Mouse (Mus musculus) cerebellum, adult 8-10 months (tissue): ENCODE data around the gene Prdm16.

ENCODE experiments used
- DNase-seq: peaks from one replicate; pipeline ENCODE4 v3.0.0; 2022

Gene Prdm16

GRCm38 (mm10) chr4:154639591-154640442, 3.1 kb upstream of the Prdm16 start:
- no peak for DNase-seq

DNA sequence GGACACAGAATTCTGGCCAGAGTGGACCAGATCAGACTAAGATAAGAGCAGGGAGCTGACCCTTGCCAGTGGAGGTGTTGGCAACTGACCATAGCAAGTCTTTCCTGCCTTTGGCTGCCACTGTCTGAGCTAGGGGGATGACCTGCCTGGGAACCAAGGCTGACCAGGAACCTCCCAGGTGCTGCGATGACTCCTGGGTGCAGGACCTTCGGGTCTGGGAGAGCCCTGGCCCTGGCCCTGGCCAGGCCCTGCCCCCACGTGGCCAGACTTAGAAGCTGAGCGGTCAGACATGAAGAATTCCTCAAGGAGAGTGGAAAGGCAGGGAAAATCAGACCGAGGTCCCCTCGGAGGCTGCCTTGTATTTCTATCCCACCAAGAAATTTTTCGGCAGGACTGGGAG, 2.5 kb upstream of the Prdm16 start:
- DNase-seq = no peak

DNA sequence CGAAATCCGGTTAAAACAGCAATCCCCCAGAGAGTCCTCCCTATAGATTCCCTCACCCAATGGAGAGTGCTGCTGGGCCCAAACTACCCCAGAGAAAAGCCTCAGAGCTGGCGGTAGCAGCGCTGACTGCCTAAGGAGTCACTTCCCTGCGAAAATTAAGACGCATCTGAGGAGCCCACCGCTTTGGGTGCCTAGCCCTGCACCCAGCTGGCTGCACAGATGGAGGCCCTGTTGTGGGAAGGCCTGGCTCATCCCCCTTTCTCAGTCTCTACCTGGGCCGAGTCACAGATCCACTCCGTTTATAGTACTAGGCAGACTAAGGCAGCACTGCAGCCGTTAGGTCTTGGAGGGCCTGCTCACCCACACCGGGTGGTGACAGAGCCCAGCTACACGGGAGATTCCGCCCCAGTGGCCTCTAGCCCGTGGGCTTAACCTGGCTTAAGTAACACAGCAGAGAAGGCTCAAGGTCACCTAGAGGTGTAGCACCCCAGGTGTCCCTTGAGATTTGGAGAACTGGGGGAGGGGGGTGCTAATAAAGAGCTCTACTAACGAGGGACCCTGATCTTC, 1.7 kb upstream of the Prdm16 start:
- DNase-seq = no peak

DNA sequence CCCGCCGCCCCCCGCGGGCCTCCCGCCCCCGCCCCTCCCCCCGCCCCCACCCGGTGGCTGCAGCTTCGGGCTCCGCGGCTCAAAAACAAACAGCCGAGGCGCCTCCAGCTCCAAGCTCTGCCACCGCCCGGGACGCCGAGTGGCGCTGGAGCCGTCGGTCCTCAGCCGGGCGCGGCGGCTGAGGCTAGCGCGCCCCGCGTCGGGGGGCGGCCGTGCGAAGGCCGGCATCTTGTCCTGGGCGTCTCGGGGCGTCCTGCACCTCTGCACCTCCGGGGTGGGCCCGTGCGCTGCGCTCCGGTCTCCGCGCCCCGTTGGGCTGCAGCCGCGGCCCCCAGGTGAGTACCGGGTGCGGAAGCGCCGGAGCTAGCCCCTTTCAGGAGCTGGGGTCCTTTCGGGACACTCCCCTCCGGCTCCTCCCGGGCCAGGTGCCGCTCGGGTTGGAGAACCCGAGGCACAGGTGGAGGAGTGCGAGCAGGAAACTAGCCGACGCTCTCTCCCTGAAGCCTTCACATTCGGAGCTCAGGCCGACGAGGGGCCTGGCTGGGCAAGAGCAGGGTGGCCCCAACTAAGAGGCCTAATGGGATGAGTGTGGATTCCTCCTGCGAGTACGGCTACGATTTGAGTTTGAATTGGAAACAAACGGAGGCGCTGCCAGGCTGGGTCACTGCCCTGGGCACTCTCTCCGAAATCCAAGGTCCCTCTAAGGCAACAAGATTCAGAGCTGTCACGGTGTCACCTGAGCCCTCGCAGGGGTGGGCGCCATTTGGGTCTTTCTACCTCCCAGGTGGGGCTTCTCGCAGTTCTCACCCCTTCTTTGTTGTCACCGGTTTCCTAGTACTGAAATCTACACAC, 1.0 kb upstream of the Prdm16 start:
- no peak for DNase-seq

- DNase-seq = no peak
Observed at GRCm38 (mm10) chr4:154636053-154636433, 630 bp downstream of the Prdm16 start.

DNA sequence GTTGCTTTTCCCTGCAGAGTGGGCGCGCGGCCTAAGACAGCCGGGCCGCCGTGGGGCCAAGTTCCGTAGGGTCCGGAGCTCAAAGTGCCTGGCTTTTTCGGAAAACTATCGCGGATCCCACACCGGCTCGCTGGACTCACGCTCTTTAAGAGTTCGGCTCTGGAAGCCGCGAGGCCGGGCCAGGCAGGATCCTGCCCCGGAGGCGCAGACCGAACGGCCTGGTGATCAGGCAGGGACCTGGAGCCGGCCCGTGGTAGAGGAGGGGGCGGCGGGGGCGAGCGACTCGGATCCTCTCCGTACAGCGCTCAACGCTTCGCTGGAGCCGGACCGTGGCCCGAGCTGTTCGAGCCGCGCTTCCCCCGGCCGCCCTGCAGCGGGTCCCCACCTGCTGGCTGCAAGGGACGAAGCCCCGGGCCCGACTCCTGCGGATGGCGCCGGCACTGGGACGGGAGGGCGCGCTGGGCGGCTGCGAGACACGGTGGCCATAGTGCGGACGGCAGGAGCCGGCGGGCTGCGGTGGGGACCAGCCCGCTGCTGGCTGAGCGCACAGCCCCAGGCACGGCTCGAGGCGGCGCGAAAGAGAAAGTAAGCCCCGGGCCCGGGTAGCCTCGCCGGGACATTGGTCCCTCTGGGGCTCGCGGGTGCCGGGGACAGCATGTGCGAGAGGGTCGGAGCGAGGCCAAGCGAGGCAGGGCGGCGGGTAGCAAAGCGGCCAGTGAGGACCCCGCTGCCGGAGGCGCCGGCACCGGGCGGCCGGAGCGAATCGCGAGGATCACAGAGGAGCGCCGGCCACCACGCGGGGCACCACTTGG, 1.2 kb downstream of the Prdm16 start:
- no peak for DNase-seq

GRCm38 (mm10) chr4:154634470-154635240, 2.0 kb downstream of the Prdm16 start:
- DNase-seq = no peak

GRCm38 (mm10) chr4:154634001-154634400, 2.7 kb downstream of the Prdm16 start:
- no peak for DNase-seq

DNA sequence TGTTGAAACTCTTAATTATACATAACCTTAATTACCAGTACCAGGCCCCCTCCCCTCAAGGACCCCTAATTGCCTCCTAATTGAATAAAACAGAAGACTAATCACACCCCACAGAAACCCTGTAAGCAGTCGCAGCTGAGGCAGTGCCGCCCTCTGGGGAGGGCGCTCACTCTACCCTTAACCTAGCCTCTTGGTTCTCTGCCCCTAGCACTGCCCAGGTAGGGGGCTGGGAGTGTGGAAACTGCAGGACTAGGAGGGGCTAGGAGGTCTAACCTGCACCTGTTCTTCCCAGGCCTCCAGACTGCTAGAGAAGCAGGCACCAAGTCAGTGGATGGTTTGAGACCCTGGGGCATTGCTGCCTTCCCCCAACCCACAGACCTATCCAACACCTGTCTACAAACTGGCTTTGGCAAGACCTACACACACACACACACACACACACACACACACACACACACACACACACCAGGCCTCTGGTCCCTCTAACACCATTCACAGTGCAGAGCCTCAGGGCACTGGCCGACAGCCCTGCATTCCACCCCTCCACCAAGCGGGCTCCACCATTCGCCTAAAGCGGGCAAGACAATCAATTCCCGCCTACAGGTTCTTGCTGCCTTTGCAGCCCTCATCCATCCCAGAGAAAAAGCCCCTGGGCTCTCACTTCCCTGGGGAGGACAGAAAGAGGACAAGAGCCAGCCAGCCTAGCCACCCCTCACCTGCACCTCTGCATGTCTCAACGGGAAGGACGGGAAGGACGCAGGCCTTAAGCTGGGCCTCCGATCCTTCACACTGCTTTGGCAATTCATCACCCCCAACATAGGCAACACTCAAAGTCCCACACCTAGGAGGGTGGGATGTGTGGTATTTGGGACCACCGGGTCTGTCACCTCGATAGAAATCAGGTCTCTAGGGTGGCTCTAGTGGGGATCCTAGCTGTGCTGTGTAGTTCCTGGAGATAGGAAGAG, 3.6 kb downstream of the Prdm16 start:
- DNase-seq = no peak

- DNase-seq = no peak
Observed at GRCm38 (mm10) chr4:154630763-154631162, 5.9 kb downstream of the Prdm16 start.

DNA sequence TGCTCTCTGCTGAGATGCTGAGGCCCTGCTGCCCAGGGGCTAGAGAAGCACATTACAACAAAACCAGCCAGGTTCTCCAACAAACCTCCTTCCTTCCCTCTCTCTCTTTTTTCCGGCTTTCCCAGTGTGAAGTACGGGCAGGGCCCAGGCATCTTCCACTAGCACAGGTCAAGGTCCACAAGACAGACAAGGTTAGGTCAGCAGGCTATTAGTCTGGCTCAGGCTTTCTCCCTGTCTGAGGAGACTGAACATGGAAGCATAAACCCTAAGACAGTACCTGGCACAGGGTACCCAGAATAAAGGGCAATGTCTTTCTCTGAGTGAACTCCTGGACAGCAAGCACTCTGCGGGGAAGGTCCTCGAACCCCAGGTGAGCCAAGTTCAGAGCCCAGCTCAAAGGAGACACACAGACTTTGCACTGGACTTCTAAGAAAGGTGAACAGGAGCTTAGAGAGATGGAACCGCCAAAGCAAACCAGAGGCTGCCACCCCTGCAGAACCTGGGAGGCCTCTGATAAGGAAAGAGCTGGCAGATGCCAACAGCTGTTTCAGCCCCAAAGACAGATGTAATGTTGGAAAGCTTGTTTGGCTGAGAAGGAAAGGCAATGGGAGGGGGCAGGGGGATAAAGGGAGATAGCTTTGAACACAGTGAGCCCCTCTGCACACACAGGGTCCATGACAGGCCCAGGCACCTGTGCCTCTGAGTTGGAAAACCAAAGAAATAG, 9.1 kb downstream of the Prdm16 start:
- DNase-seq = no peak

GRCm38 (mm10) chr4:154626282-154626681, 10.4 kb downstream of the Prdm16 start:
- no peak for DNase-seq

GRCm38 (mm10) chr4:154625710-154626109, 11.0 kb downstream of the Prdm16 start:
- DNase-seq = no peak

DNA sequence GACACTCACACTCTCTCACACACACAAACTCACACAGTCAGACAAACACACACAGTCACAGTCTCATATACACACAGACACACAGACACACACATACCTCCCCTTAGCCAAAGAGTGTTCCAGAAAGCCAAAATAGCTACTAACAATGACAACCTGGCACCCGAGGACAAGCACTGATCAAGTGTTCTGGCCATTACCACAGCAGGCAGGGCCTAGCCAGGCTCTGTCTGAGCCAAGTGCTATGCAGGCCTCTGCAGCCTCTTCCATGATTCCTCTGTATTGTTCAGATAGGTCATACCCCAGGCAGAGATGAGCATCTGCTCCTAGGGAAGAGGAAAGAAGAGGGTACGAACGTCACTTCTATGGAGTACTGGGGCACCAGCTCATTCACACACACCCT, 13.4 kb downstream of the Prdm16 start:
- no peak for DNase-seq

DNA sequence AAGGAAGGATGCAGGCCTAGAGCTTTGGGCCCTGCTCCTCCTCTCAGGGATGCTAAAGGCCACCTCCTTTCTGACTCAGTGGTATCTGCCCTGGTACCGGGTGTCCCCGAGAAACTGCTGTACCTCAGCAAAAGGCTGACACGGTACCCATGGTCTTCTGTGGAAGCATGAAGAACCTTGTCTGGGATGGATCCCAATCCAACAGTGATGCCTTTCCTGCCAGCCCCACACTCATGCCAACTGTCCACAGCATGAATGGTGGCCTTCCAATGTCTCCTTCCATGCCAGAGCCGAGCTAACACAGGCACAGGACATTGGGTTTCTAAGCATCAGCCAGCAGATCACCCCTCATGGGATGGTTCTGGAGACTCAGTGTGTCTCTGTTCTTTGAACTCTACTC, 14.2 kb downstream of the Prdm16 start:
- DNase-seq = no peak

DNA sequence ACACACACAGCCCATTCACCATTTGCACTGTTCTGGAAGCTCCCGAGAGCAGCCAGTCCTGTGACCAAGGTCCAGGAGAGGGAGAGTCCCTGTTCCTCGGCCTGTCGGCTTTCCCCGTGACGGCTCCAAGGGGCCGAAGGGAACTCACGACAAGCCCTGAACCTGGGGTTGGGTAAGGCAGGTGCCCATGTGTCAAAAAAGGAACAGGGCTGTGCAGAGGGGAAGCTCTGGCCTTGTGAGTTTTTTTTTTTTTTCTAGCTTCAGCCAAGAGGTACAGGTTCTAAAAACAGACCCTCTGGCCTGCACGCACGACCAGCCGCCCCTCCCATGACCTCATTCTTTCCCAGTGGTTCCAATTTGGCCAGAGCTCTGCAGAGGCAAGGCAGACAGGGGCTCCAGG, 25.5 kb downstream of the Prdm16 start:
- DNase-seq = no peak

DNA sequence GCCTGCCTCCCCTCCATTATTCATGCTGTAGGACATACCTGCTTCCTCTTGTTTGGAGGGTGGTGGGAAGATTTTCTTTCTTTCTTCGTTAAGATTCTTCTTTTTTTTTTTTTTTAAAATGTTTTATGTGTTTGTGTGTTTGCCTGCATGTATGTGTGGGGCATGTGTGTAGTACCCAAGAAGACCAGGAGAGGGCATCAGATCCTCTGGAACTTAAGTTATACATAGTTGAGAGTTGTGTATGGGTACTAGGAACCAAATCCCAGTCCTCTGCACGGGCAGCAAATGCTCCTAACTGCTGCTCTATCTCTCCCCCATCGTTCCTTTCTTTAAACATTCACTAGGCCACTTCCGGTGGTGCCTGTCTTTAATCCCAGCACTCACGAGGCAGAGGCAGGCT, 28.9 kb downstream of the Prdm16 start:
- DNase-seq = no peak

DNA sequence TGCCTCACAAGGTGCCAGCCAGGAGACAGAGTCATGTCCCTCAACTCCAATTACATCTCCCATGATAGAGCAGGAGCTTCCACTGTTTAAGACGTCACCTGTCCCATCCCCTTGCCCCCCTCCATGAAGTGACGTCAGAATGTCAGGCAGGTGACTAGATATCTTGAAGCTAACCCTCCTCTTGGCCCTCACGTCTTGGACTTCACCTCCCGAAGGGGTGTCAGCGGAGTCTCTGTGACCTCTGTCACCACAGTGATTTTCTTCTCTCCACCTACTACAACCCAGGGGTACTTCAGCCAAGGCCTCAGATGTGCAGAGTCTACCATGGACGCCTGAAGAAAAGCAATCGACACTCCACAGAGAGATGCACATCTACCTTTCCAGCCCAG, 32.2 kb downstream of the Prdm16 start:
- DNase-seq = no peak

- DNase-seq = no peak
Observed at GRCm38 (mm10) chr4:154603663-154604441, 32.8 kb downstream of the Prdm16 start.
